Mouse (Mus musculus): ENCODE results near the gene Sptbn4.

The Sptbn4 gene

DNA sequence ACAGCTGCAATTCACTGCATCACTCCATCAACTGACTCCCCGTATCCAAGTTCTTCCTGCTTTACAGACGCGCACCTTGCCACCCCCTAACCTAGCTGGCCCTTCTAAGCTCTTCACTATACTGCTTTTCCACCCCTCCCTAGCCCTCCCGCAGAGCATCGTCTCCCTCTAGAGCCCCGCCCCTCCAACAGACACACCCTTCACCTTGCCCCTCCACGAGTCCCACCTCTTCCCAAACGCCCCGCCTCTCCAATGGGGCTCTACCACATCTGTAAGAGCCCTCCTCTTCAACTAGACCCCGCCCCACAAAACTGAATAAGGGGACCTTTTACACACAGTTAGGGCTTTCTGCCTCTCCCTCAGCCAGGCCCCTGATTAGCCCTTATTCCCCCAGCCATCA lies 13.7 kb downstream of the Sptbn4 start:
- no peak for DNase-seq (ENCODE audit: low spot score in 2 of 2)

- DNase-seq (ENCODE audit: low spot score in 2 of 2): no peak
These were observed 14.1 kb downstream of the Sptbn4 start for GRCm38 (mm10) chr7:27433349-27433748.

- DNase-seq (ENCODE audit: low spot score in 2 of 2): no peak
These were observed 18.4 kb downstream of the Sptbn4 start for GRCm38 (mm10) chr7:27429135-27429534.

DNA sequence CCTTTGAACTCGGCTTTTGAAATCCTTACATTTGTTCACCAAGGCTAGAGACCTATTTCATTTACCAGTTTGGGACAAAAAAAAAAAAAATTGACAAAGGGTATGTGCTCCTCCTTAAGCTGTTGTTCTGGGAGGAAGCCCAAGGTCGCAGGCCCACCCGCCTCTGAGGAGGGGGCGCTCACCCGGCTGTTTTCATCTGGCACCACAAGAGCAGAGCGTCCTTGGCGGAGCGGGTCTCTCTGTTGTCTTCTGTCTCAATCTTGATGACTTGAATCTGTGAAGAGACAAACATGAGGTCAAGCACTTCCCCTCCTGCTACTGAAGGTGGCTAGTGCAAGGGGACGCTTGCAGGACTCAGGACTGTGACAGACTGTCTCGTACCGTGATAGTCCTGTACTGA lies 19.5 kb downstream of the Sptbn4 start:
- no peak for DNase-seq (ENCODE audit: low spot score in 2 of 2)

DNA sequence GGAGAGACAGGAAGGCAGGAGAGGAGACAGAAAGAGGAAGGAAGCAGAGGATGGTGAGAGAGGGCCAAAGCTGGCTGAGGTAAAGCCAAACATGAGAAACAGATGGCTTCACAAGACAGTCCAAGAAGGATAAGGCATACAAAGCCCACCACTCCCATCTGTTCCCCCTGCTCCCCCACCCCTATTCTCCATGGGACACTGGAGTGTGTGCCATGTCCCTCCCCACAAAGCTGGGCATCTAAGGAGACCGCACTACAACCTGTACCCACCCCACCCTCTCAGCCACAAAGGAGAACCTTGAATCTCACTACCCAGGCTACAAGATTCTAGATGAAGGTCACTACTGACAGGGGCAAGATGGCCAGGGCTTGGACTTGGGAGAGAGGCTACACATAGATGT lies 20.1 kb downstream of the Sptbn4 start:
- no peak for DNase-seq (ENCODE audit: low spot score in 2 of 2)

- DNase-seq (ENCODE audit: low spot score in 2 of 2): no peak
These were observed 23.7 kb downstream of the Sptbn4 start for GRCm38 (mm10) chr7:27423556-27424326.

DNA sequence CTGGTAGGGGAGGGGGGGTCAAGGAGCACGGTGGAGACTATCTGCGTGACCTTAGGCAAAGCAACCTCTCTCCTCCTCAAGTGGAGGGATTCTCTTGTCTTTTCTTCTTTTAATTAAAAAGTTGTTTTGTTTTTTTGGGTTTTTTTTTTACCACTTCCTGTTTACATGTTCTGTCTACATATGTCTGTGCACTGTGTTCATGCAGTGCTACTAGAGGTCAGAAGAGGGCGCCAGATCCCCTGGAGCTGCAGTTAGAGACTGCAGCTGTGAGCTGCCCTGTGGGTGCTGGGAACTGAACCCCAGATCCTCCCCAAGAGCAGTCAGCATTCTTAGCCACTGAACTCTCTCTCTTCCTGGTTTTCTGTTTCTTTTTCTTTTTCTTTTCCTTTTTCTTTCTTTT lies 28.4 kb downstream of the Sptbn4 start:
- no peak for DNase-seq (ENCODE audit: low spot score in 2 of 2)

DNA sequence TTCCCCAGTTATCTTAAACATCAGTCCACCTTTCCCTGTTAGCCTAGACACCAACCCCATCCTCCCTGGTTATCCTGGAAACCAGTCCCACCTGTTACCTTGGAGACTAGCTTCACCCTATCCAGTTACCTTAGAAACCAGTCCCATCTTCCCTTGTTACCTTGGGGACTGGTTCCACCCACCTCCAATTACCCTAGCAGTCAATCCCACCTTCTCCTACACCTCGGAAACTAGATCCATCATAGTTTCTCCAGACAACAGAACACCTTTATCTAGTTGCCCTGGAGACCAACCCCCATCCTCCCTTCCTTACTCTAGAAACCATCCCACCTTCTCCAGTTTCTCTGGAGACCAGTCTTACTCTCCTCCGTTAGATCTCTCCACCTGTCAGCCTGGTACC lies 30.3 kb downstream of the Sptbn4 start:
- DNase-seq (ENCODE audit: low spot score in 2 of 2): no peak

DNA sequence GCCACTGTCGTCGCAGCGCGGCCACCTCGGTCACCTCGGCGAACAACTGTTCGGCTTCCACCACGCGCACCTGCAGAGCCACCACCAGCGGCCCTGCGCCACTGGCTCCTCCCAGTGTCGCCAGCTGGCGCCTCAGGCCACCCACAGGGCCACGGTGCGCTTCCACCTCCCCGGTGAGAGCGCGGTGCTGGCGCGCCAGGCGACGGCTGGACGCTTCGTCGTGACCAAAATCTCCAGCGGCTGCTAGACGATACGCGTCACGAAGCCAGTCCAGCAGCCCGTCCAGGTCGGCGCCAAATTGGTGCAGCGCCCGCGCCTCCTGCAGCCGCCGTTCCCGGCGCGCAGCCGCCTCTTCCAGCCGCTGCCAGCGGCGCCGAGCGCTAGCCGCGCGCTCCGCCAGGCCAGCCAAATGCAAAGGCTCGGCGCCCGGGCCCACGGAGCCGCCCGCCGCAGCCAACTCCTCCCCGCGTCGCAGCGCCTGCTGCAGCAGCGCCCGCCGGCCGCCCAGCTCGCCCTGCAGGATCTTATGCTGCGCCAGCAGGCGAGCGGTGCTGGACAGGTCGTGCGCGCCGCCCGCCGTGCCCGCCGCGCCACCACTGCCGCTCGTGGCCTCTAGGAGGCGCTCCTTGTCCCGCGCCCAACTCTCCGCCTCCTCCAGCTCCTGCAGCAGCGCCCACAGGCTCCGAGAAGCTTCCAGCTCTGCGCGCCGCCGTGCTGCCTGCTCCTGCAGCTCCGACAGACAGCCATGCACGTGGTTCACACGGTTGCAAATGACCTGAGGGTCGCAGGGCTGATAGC lies 38.9 kb downstream of the Sptbn4 start:
- peak in 1 of 2 experiments; percentile 25 for DNase-seq (ENCODE audit: low spot score in 2 of 2)

GRCm38 (mm10) chr7:27407816-27408215 lies 39.7 kb downstream of the Sptbn4 start:
- DNase-seq (ENCODE audit: low spot score in 2 of 2): no peak

GRCm38 (mm10) chr7:27406481-27406880 lies 41.0 kb downstream of the Sptbn4 start:
- no peak for DNase-seq (ENCODE audit: low spot score in 2 of 2)

- no peak for DNase-seq (ENCODE audit: low spot score in 2 of 2)
These were observed 43.1 kb downstream of the Sptbn4 start for GRCm38 (mm10) chr7:27404203-27404942.

DNA sequence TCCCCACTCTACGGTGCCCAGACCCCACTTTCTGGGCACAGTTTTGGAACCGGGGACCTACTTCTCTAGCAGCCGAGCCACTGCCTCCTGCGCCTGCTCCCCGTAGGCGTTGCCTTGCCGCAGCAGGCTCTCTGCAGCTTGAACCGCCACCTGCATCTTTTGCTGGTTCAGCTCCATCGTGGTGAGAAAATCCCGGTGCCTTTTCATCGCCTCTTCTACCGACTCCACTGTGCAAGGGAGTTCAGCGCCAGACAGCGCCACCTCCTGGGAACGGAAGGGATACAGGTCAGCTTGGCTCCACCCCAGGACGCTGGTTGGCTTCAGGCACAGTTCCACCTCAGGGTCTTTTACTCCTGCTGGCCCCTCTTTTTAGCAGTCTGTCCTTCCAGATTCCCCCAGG lies 44.8 kb downstream of the Sptbn4 start:
- DNase-seq (ENCODE audit: low spot score in 2 of 2): peak; percentile 50 to 68

GRCm38 (mm10) chr7:27400545-27400944 lies 46.9 kb downstream of the Sptbn4 start:
- DNase-seq (ENCODE audit: low spot score in 2 of 2): no peak

- peak; percentile 39 to 49 for DNase-seq (ENCODE audit: low spot score in 2 of 2)
These were observed 50.2 kb downstream of the Sptbn4 start for GRCm38 (mm10) chr7:27397048-27397949.

- DNase-seq (ENCODE audit: low spot score in 2 of 2): no peak
These were observed 51.1 kb downstream of the Sptbn4 start for GRCm38 (mm10) chr7:27396184-27397047.

DNA sequence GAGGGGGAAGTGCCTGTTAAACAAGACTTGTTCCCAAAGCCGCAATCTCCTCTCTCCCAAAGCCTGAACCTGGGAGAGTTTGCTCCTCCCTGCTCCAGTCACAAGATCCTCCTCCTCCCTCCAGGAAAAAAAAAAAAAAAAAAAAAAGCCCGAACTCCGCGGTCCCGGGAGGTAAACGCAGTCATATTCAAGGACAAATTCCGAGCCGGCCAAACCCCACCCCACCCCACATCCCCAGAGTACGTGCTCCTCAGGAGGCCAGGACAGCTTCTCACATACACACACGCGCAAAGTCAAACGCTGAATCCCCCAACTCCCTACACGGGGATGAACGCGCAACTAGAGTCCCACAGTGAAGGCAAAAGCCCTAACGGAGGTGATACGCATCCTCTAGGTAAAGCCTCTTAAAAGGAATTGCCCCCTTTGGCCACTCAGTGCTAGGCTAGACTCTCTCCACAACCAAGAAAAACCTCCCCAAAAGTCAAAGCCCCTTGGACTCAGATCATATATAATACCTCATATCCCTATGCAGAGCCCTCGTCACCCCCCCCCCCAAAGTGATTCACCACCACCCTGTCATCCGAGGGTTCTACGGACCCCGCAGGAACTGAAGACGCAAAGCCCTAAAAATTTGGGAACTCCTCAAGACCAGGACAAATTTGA lies 51.8 kb downstream of the Sptbn4 start:
- DNase-seq (ENCODE audit: low spot score in 2 of 2): no peak

- no peak for DNase-seq (ENCODE audit: low spot score in 2 of 2)
These were observed 56.1 kb downstream of the Sptbn4 start for GRCm38 (mm10) chr7:27391416-27391815.

- no peak for DNase-seq (ENCODE audit: low spot score in 2 of 2)
These were observed 58.3 kb downstream of the Sptbn4 start for GRCm38 (mm10) chr7:27389213-27389612.

- no peak for DNase-seq (ENCODE audit: low spot score in 2 of 2)
These were observed 62.8 kb downstream of the Sptbn4 start for GRCm38 (mm10) chr7:27384731-27385130.

Measured in frontal cortex, postnatal 25 days (tissue).